Mouse (Mus musculus): ENCODE results near the gene Mamdc2.

Gene Mamdc2

GRCm38 (mm10) chr19:23360536-23360935, 87.7 kb downstream of the Mamdc2 start:
- no peak for DNase-seq (ENCODE audit: low read depth, low spot score)

GRCm38 (mm10) chr19:23357253-23357652, 91.0 kb downstream of the Mamdc2 start:
- no peak for DNase-seq (ENCODE audit: low read depth, low spot score)

GRCm38 (mm10) chr19:23354738-23355137, 93.5 kb downstream of the Mamdc2 start:
- no peak for DNase-seq (ENCODE audit: low read depth, low spot score)

- DNase-seq (ENCODE audit: low read depth, low spot score) = no peak
Observed at GRCm38 (mm10) chr19:23353881-23354401, 94.3 kb downstream of the Mamdc2 start.

- DNase-seq (ENCODE audit: low read depth, low spot score) = no peak
Observed at GRCm38 (mm10) chr19:23353161-23353560, 95.1 kb downstream of the Mamdc2 start.

- no peak for DNase-seq (ENCODE audit: low read depth, low spot score)
Observed at GRCm38 (mm10) chr19:23351808-23352491, 96.3 kb downstream of the Mamdc2 start.

GRCm38 (mm10) chr19:23349930-23350329, 98.3 kb downstream of the Mamdc2 start:
- no peak for DNase-seq (ENCODE audit: low read depth, low spot score)

- DNase-seq (ENCODE audit: low read depth, low spot score) = no peak
Observed at GRCm38 (mm10) chr19:23342782-23343181, 105.5 kb downstream of the Mamdc2 start.

- DNase-seq (ENCODE audit: low read depth, low spot score) = no peak
Observed at GRCm38 (mm10) chr19:23332883-23333282, 115.4 kb downstream of the Mamdc2 start.

- no peak for DNase-seq (ENCODE audit: low read depth, low spot score)
Observed at GRCm38 (mm10) chr19:23330842-23331241, 117.4 kb downstream of the Mamdc2 start.

- no peak for DNase-seq (ENCODE audit: low read depth, low spot score)
Observed at GRCm38 (mm10) chr19:23329346-23329745, 118.9 kb downstream of the Mamdc2 start.

GRCm38 (mm10) chr19:23327056-23327640, 121.1 kb downstream of the Mamdc2 start:
- no peak for DNase-seq (ENCODE audit: low read depth, low spot score)

- peak; percentile 88 for DNase-seq (ENCODE audit: low read depth, low spot score)
Observed at GRCm38 (mm10) chr19:23323107-23323506, 125.1 kb downstream of the Mamdc2 start.

- no peak for DNase-seq (ENCODE audit: low read depth, low spot score)
Observed at GRCm38 (mm10) chr19:23317989-23318358, 130.3 kb downstream of the Mamdc2 start.

GRCm38 (mm10) chr19:23317295-23317988, 130.8 kb downstream of the Mamdc2 start:
- no peak for DNase-seq (ENCODE audit: low read depth, low spot score)

- DNase-seq (ENCODE audit: low read depth, low spot score) = no peak
Observed at GRCm38 (mm10) chr19:23316851-23317250, 131.4 kb downstream of the Mamdc2 start.

- DNase-seq (ENCODE audit: low read depth, low spot score) = peak; percentile 36
Observed at GRCm38 (mm10) chr19:23309979-23310378, 138.3 kb downstream of the Mamdc2 start.

- DNase-seq (ENCODE audit: low read depth, low spot score) = no peak
Observed at GRCm38 (mm10) chr19:23306671-23307070, 141.6 kb downstream of the Mamdc2 start.

GRCm38 (mm10) chr19:23299987-23300386, 148.3 kb downstream of the Mamdc2 start:
- DNase-seq (ENCODE audit: low read depth, low spot score) = no peak

- peak; percentile 29 for DNase-seq (ENCODE audit: low read depth, low spot score)
Observed at GRCm38 (mm10) chr19:23298917-23299316, 149.3 kb downstream of the Mamdc2 start.

GRCm38 (mm10) chr19:23297191-23297590, 151.1 kb downstream of the Mamdc2 start:
- DNase-seq (ENCODE audit: low read depth, low spot score) = no peak

- no peak for DNase-seq (ENCODE audit: low read depth, low spot score)
Observed at GRCm38 (mm10) chr19:23289251-23289650, 159.0 kb downstream of the Mamdc2 start.

All from CD4-positive, CD25-positive, alpha-beta regulatory T cell, adult 2 months (primary cell).